Mouse (Mus musculus) small intestine, adult 10 weeks (tissue): ENCODE data around the gene Arfip1. TPM values are rescaled to one million over a fixed set of nuclear protein-coding genes. Genes with fewer than 3 reads are reported as not detected.

ENCODE experiments used
- polyA plus RNA-seq: library from polyadenylated mRNA; stranded (reverse); fragments of 350-450 nt; fragmentation: Illumina TruSeq; extraction: RNeasy Lipid Tissue Mini Kit (QIAGEN cat#74804); gene quantifications from one replicate; pipeline ENCODE4 v1.2.3, GENCODE M21; 2014; ENCODE audit warnings: low replicate concordance

The Arfip1 gene
- 197 TPM for polyA plus RNA-seq

GRCm38 (mm10) chr3:84582023-84582912 is at the start of gene Arfip1:
Gene Arfip1 (minus strand): TSS chr3:84582625.

GRCm38 (mm10) chr3:84593274-84593673 is 10.8 kb upstream of the Arfip1 start, which contains the start of gene Tigd4:
Gene Tigd4 (plus strand): TSS chr3:84593574.

DNA sequence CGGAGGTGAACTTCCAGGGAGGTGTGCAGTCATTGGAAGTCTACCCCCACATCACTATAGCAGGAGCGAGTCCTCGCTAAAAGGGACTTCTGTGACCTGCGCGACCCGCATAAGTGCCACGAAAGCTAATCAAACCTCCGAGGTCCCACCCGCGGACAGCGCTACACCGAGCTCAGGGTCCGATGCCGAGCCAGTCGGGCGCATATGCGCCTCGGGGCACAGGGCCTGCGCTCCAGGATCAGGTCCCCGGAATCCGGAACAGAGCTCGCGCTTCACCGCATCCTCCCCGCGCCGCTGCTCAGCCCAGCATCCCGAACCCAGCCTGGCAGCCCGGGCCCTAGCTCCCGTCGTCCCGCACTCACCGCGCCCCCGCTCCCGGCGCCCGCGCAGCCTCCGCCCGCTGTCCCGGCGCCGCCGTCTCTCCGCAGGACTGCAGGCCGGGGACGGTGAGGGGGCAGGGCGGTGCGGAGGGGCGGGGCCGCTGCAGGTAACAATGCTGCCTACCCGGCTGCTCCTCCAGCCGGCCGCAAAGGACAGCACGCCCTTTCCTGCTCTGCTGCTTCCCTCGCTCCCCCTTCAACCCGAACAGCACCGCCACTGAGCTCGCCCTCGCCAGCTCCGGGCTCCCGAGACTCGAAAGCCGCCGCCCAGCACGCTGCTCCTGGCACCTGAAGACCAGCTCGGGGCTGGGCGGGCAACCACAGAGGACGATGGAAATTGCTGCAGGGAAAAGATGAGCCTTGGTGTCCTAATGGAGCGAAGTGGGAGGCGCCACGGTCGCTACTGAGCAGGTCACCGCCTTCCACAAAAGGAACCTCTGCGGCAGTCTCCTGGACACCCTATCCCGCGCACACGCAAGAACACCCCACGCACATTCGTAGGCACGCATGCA is 102.2 kb downstream of the Arfip1 start, which contains the start of gene Fhdc1:
Gene Fhdc1, minus strand, starts transcription at position 424 of the 892 bp plus-strand sequence.

Other genes starting within 250 kb of the Arfip1 start
- gene Fhdc1, start 102.2 kb downstream of the Arfip1 start, polyA plus RNA-seq, result 3.6 TPM
- 1.9 TPM for gene Tigd4, start 10.9 kb upstream of the Arfip1 start, polyA plus RNA-seq
- 5.9 TPM for gene Tmem154, start 83.6 kb upstream of the Arfip1 start, polyA plus RNA-seq
- gene Fbxw7, start 232.6 kb upstream of the Arfip1 start, polyA plus RNA-seq, result 13.4 TPM